Mouse (Mus musculus): ENCODE results near the gene Pnpla7.

DNA sequence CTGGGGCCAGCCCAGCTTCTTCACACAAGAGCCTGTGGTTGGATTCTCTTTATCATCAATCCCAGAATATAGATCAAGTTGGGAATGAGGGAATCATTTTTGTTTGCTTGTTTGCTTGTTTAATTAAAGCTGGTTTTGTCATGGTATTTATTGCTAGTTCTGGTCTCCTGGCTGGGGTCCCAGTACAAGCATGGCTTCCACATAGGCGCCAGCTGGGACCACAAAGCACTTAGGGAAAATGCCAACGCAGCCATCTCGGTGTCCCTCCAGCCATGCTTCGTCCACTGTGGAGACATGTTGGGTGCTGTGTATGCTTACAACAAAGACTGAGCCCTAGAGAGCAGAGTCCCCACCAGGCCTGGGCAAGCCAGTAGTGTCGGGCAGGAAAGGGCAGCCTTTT lies 109.7 kb downstream of the Pnpla7 start:
- TF ChIP-seq CTCF (conservative IDR thresholded peaks at IDR 0.05; ENCODE audit: low read length) (no peak), NANOG (IDR thresholded peaks at IDR 0.05; ENCODE audit: borderline replicate concordance, low read length) (no peak)
